Mouse (Mus musculus) ES-E14 (cell line): ENCODE data around the gene Atp6v1c2.

ENCODE experiments used
- CHD2 ChIP-seq: IDR thresholded peaks from 2 replicates; pipeline ENCODE4 v1.6.1; 2014; ENCODE audit warnings: mild to moderate bottlenecking, low read depth, low read length, inconsistent platforms
- HCFC1 ChIP-seq: IDR thresholded peaks from 2 replicates; pipeline ENCODE4 v1.6.1; 2012; ENCODE audit warnings: low read length, inconsistent platforms, borderline replicate concordance; ENCODE audit not compliant: insufficient read depth
- MAFK ChIP-seq: IDR thresholded peaks from 2 replicates; pipeline ENCODE4 v1.6.1; 2014; ENCODE audit warnings: mild to moderate bottlenecking, low read depth, low read length, inconsistent platforms; ENCODE audit not compliant: insufficient read depth
- ZC3H11A ChIP-seq: IDR thresholded peaks from 2 replicates; pipeline ENCODE4 v1.6.1; 2012; ENCODE audit warnings: low read depth, mild to moderate bottlenecking, inconsistent platforms, low read length, borderline replicate concordance
- ZNF384 ChIP-seq: IDR thresholded peaks from 2 replicates; pipeline ENCODE4 v1.6.1; 2012; ENCODE audit warnings: low read depth, low read length, inconsistent platforms

- no peak for TF ChIP-seq HCFC1
- no peak for TF ChIP-seq CHD2
- TF ChIP-seq MAFK, result no peak
- TF ChIP-seq ZNF384, result no peak
- TF ChIP-seq ZC3H11A, result no peak
Measured at GRCm38 (mm10) chr12:17308246-17308645, 20.9 kb downstream of the Atp6v1c2 start.
